Mouse (Mus musculus) heart, postnatal 0 days (tissue): ENCODE results near the gene Ldlr. TPM values are rescaled to one million over a fixed set of nuclear protein-coding genes. Genes with fewer than 3 reads are reported as not detected.
A peak's percentile ranks its signal among the peaks of the same experiment; 100 is the strongest.

Source experiments
- ATAC-seq: fragments of 200-750 bp; cut with Nextera tagmentation; 2 replicates; pipeline ENCODE4 v1.8.0; 2017; ENCODE audit warnings: low read depth, moderate number of reproducible peaks, moderate library complexity; ENCODE audit not compliant: insufficient read depth
- DNase-seq: peaks from one replicate; pipeline ENCODE4 v3.0.0-alpha.2; 2016; ENCODE audit warnings: low spot score
- H3K27ac ChIP-seq: fragments of 300-500 bp; sonication (generic); 2 replicates; pipeline ENCODE4 v1.5.1; 2014; ENCODE audit warnings: low read depth, mild to moderate bottlenecking
- H3K27me3 ChIP-seq: fragments of 300-500 bp; sonication (generic); 2 replicates; pipeline ENCODE4 v1.6.1; 2014; ENCODE audit warnings: low read length, mixed read lengths; ENCODE audit not compliant: control insufficient read depth, insufficient read depth
- H3K36me3 ChIP-seq: fragments of 300-500 bp; sonication (generic); replicated peaks from 2 replicates; pipeline ENCODE4 v1.6.1; 2014; ENCODE audit warnings: low read length, mixed read lengths; ENCODE audit not compliant: control insufficient read depth, insufficient read depth
- H3K4me1 ChIP-seq: fragments of 300-500 bp; sonication (generic); 2 replicates; pipeline ENCODE4 v1.6.1; 2014; ENCODE audit warnings: antibody characterized with exemption; ENCODE audit not compliant: control insufficient read depth, insufficient read depth
- H3K4me2 ChIP-seq: fragments of 300-500 bp; sonication (generic); 2 replicates; pipeline ENCODE4 v1.6.1; 2014; ENCODE audit warnings: low read depth, mild to moderate bottlenecking, low read length, moderate library complexity
- H3K4me3 ChIP-seq: fragments of 300-500 bp; sonication (generic); 2 replicates; pipeline ENCODE4 v1.5.1; 2014; ENCODE audit warnings: low read depth, low read length
- H3K9ac ChIP-seq: fragments of 300-500 bp; sonication (generic); replicated peaks from 2 replicates; pipeline ENCODE4 v1.6.1; 2014; ENCODE audit warnings: low read depth, low read length, mixed read lengths
- H3K9me3 ChIP-seq: fragments of 300-500 bp; sonication (generic); replicated peaks from 2 replicates; pipeline ENCODE4 v1.6.1; 2016; ENCODE audit warnings: low read length; ENCODE audit not compliant: control insufficient read depth
- CTCF ChIP-seq: IDR thresholded peaks from 2 replicates; pipeline ENCODE4 v1.5.1; 2016; ENCODE audit warnings: antibody characterized with exemption, control low read depth, low read depth
- EP300 ChIP-seq: IDR thresholded peaks from 2 replicates; pipeline ENCODE4 v1.6.1; 2016; ENCODE audit warnings: antibody characterized with exemption, low read depth
- WGBS: fragments of 180-500 bp; shearing (Covaris S2); extraction: QIAGEN DNeasy Blood & Tissue Kit; methylation state at CpG from one replicate; pipeline ENCODE4 v1.1.7; 2014; 5-methylcytosine and 5-hydroxymethylcytosine counted together
- polyA plus RNA-seq: library from polyadenylated mRNA; unstranded; fragments of >200 nt; fragmentation: Nextera tagmentation; extraction: Ambion mirVana; gene quantifications from 2 replicates; pipeline ENCODE4 v1.2.1, GENCODE M21; 2015
- total RNA-seq: library from RNA; depleted of rRNA; stranded (reverse); fragments of >200 nt; gene quantifications from 2 replicates; pipeline ENCODE4 v1.2.3, GENCODE M21; 2014; ENCODE audit warnings: low replicate concordance

Gene Ldlr
- total and polyA plus RNA-seq, 2 experiments from 2014 or later = 10.9 to 36.8 TPM

GRCm38 (mm10) chr9:21741514-21741913 lies 18.2 kb downstream of the Ldlr start:
- no peak overlapping the region for H3K4me3 ChIP-seq
- 93% methylated on average over 11 of the region's 11 CpGs for WGBS
- H3K9me3 ChIP-seq = no peaks in the 10 kb centered on the region
- H3K4me2 ChIP-seq = no peak overlapping the region
- TF ChIP-seq CTCF (no peak), EP300 (no peak)
- no peaks in the 10 kb centered on the region for H3K4me1 ChIP-seq
- H3K9ac ChIP-seq = no peak overlapping the region
- no peaks in the 10 kb centered on the region for H3K27me3 ChIP-seq
- H3K27ac ChIP-seq = no peak overlapping the region
- peaks cover 89% of the 10 kb centered on the region for H3K36me3 ChIP-seq
- ATAC-seq = no peak
- DNase-seq = no peak

- no peak overlapping the region for H3K4me3 ChIP-seq
- H3K27ac ChIP-seq = peak overlapping the region; percentile 81
- TF ChIP-seq CTCF (no peak), EP300 (no peak)
- no peak for ATAC-seq
- peaks cover 22% of the 10 kb centered on the region; the same call in 1 of the 2 replicates for H3K4me1 ChIP-seq
- H3K4me2 ChIP-seq = no peak overlapping the region
- DNase-seq = no peak
- H3K9me3 ChIP-seq = no peaks in the 10 kb centered on the region
- 84% methylated on average over 3 of the region's 3 CpGs for WGBS
- no peaks in the 10 kb centered on the region for H3K27me3 ChIP-seq
- no peak overlapping the region for H3K9ac ChIP-seq
- peaks cover 59% of the 10 kb centered on the region for H3K36me3 ChIP-seq
Observed at GRCm38 (mm10) chr9:21747238-21747774, 24.0 kb downstream of the Ldlr start.

GRCm38 (mm10) chr9:21748033-21748432 lies 24.8 kb downstream of the Ldlr start:
- H3K9ac ChIP-seq = no peak overlapping the region
- TF ChIP-seq EP300 (peak; percentile 82), CTCF (no peak)
- peak overlapping the region; percentile 81 for H3K27ac ChIP-seq
- no peaks in the 10 kb centered on the region for H3K27me3 ChIP-seq
- H3K4me1 ChIP-seq = peaks cover 28% of the 10 kb centered on the region; the same call in 1 of the 2 replicates
- ATAC-seq (peak; percentile 84), DNase-seq (peak; percentile 92)
- H3K36me3 ChIP-seq = peaks cover 51% of the 10 kb centered on the region
- H3K4me3 ChIP-seq = peak overlapping the region; percentile 2; the same call in 1 of the 2 replicates
- H3K4me2 ChIP-seq = peak overlapping the region; percentile 10; the same call in 1 of the 2 replicates
- H3K9me3 ChIP-seq = no peaks in the 10 kb centered on the region
- WGBS = 3% methylated on average over 7 of the region's 7 CpGs

- Histone ChIP-seq H3K9me3 (no peaks in the 10 kb centered on the region), H3K27ac (peak overlapping the region; percentile 81), H3K4me2 (0 out of 2 replicates have a peak overlapping the region, but pooled peaks have one; percentile 10), H3K4me1 (peaks cover 31% of the 10 kb centered on the region), H3K9ac (no peak overlapping the region), H3K27me3 (no peaks in the 10 kb centered on the region), H3K4me3 (no peak overlapping the region), H3K36me3 (peaks cover 51% of the 10 kb centered on the region)
- TF ChIP-seq CTCF = no peak
- DNase-seq (no peak), ATAC-seq (no peak)
- 48% methylated on average over 10 of the region's 10 CpGs for WGBS
Observed at GRCm38 (mm10) chr9:21748491-21748890, 25.2 kb downstream of the Ldlr start.

GRCm38 (mm10) chr9:21749382-21750118 lies 26.3 kb downstream of the Ldlr start:
- no peak for ATAC-seq
- Histone ChIP-seq H3K4me3 (no peak overlapping the region), H3K4me1 (peaks cover 42% of the 10 kb centered on the region), H3K27ac (no peak overlapping the region), H3K36me3 (peaks cover 40% of the 10 kb centered on the region), H3K9me3 (no peaks in the 10 kb centered on the region), H3K27me3 (no peaks in the 10 kb centered on the region), H3K4me2 (no peak overlapping the region), H3K9ac (no peak overlapping the region)
- 92% methylated on average over 6 of the region's 6 CpGs for WGBS
- no peak for TF ChIP-seq EP300
- TF ChIP-seq CTCF = no peak
- no peak for DNase-seq
